Mouse (Mus musculus) midbrain, embryonic 14.5 days (tissue): ENCODE results near the gene Gm49342. TPM values are rescaled to one million over a fixed set of nuclear protein-coding genes. Genes with fewer than 3 reads are reported as not detected.
"Not testable (repeated sequence)": the region's sequence is repeated elsewhere in the genome, so short reads cannot be mapped to it uniquely, and the experiment has no call there.

Experiments
- ATAC-seq: fragments of 200-750 bp; cut with Nextera tagmentation; 2 replicates; pipeline ENCODE4 v1.8.0; 2017; ENCODE audit warnings: moderate number of reproducible peaks, moderate library complexity; ENCODE audit not compliant: low FRiP score, low TSS enrichment
- DNase-seq: peaks from one replicate; pipeline ENCODE4 v3.0.0-alpha.2; 2015
- H3K27ac ChIP-seq: fragments of 300-500 bp; sonication (generic); replicated peaks from 2 replicates; pipeline ENCODE4 v1.5.1; 2014; ENCODE audit warnings: mild to moderate bottlenecking, low read depth, low read length, moderate library complexity
- H3K27me3 ChIP-seq: fragments of 300-500 bp; sonication (generic); 2 replicates; pipeline ENCODE4 v1.6.1; 2014; ENCODE audit warnings: low read length, control low read depth, mixed read lengths; ENCODE audit not compliant: control insufficient read depth, insufficient read depth
- H3K36me3 ChIP-seq: fragments of 300-500 bp; sonication (generic); 2 replicates; pipeline ENCODE4 v1.6.1; 2014; ENCODE audit warnings: low read length, control low read depth; ENCODE audit not compliant: control insufficient read depth, insufficient read depth
- H3K4me1 ChIP-seq: fragments of 300-500 bp; sonication (generic); 2 replicates; pipeline ENCODE4 v1.6.1; 2014; ENCODE audit warnings: mild to moderate bottlenecking, antibody characterized with exemption, low read length, control low read depth; ENCODE audit not compliant: control insufficient read depth, insufficient read depth
- H3K4me2 ChIP-seq: fragments of 300-500 bp; sonication (generic); 2 replicates; pipeline ENCODE4 v1.6.1; 2014; ENCODE audit warnings: mild to moderate bottlenecking, low read length, moderate library complexity
- H3K4me3 ChIP-seq: fragments of 300-500 bp; sonication (generic); replicated peaks from 2 replicates; pipeline ENCODE4 v1.5.1; 2014; ENCODE audit warnings: low read depth, low read length
- H3K9ac ChIP-seq: fragments of 300-500 bp; sonication (generic); replicated peaks from 2 replicates; pipeline ENCODE4 v1.6.1; 2014; ENCODE audit warnings: mild to moderate bottlenecking, low read length, moderate library complexity
- H3K9me3 ChIP-seq: fragments of 300-500 bp; sonication (generic); 2 replicates; pipeline ENCODE4 v1.6.1; 2016; ENCODE audit warnings: low read length, control low read depth, mixed read lengths; ENCODE audit not compliant: control insufficient read depth
- WGBS: fragments of 180-500 bp; shearing (Covaris S2); extraction: QIAGEN DNeasy Blood & Tissue Kit; methylation state at CpG from one replicate; pipeline ENCODE4 v1.1.7; 2014; 5-methylcytosine and 5-hydroxymethylcytosine counted together
- polyA plus RNA-seq: library from polyadenylated mRNA; unstranded; fragments of >200 nt; fragmentation: Nextera tagmentation; extraction: Ambion mirVana; gene quantifications from 2 replicates; pipeline ENCODE4 v1.2.1, GENCODE M21; 2014

Gm49342 gene
- polyA plus RNA-seq, 1 experiment from 2014 or later, result 0.95 TPM

DNA sequence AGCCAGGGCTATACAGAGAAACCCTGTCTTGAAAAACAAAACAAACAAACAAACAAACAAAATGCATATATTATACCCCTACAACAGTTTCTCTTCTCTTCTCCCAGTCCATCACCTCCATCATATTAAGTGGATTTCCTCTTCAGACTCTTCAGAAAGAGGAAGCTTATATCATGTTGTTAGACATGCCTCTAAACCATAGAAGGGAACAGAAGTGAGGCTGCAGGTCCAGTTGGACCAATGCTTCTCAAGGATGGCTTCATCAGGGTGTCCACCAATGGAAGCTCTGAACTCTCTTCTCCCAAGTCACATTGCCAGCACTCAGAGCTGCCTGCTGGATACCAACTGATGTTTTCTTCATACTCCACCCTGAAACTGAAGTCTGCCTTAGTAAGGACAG, 39.0 kb upstream of the Gm49342 start:
- H3K36me3 ChIP-seq, H3K4me1 ChIP-seq, H3K9me3 ChIP-seq, DNase-seq, H3K4me3 ChIP-seq, H3K4me2 ChIP-seq, ATAC-seq, H3K9ac ChIP-seq, H3K27me3 ChIP-seq, H3K27ac ChIP-seq: not testable (repeated sequence)

DNA sequence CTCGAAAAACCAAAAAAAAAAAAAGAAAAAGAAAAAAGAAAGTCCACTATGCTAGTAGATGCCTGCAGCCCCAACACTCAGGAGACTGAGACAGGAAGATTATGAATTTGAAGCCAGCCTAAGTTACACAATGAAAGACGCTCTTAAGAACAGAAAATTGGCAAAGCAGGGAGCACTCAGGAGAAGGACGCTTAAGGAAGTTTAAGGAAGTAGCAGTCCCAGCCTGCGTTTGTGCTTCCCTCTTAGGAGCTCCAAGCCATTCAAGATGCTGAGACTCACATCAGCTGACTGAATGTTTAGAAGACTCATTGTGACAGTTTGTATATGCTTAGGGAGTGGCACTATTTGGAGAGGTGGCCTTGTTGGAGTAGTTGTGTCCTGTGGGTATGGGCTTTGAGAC, 36.2 kb upstream of the Gm49342 start:
- no peaks in the 10 kb centered on the region for H3K27me3 ChIP-seq
- H3K4me1 ChIP-seq, result no peaks in the 10 kb centered on the region; the same call in 1 of the 2 replicates
- no peak overlapping the region for H3K4me3 ChIP-seq
- no peak overlapping the region for H3K9ac ChIP-seq
- H3K9me3 ChIP-seq, result no peaks in the 10 kb centered on the region
- H3K36me3 ChIP-seq, result peaks cover 18% of the 10 kb centered on the region
- ATAC-seq (no peak), DNase-seq (no peak)
- WGBS, result 91% methylated on average over 4 of the region's 4 CpGs
- H3K4me2 ChIP-seq, result no peak overlapping the region
- no peak overlapping the region for H3K27ac ChIP-seq

DNA sequence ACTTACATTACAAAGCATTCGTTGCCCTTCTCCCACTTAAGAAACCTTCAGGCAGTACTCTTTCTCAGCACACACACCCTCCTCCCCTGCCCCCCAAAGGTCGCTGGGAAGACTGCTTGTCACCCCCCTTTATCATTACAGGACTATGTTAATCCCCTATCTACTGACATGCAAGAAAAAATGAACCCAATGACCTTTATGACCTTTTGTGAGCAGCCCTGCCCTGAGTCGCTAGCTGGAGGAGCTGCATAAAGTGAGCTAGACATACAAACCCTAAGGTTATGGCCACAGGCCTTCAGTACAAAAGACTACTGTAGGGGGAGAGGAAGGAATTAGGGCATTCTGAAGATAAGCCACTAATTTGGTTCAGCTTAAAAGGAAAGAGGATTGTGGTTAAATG, 33.0 kb upstream of the Gm49342 start:
- Histone ChIP-seq H3K4me1 (no peaks in the 10 kb centered on the region), H3K4me2 (no peak overlapping the region), H3K36me3 (peaks cover 48% of the 10 kb centered on the region), H3K27ac (no peak overlapping the region), H3K27me3 (no peaks in the 10 kb centered on the region), H3K4me3 (no peak overlapping the region), H3K9ac (no peak overlapping the region), H3K9me3 (no peaks in the 10 kb centered on the region)
- no peak for DNase-seq
- ATAC-seq, result no peak
- 69% methylated on average over 3 of the region's 3 CpGs for WGBS

DNA sequence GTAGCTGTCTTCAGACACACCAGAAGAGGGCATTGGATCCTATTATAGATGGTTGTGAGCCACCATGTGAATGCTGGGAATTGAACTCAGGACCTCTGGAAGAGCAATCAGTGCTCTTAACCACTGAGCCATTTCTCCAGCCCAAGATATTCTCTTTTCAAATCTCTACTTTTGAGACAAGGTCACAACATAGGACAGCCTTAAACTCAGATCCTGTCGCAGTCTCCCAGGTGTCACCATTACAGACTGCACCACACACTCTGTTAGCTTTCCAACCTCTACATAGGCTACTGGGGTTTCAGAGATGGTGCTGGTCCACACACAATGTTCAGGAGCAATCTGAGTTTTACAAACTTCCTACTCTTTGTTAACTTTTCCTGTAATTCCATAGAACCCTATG, 20.9 kb upstream of the Gm49342 start:
- H3K27me3 ChIP-seq, H3K9me3 ChIP-seq, H3K27ac ChIP-seq, DNase-seq, ATAC-seq, H3K9ac ChIP-seq: not testable (repeated sequence)
- WGBS, result 82% methylated on average over 1 of the region's 1 CpGs
- peaks cover 40% of the 10 kb centered on the region for H3K36me3 ChIP-seq
- H3K4me2 ChIP-seq, result peak overlapping the region; percentile 62
- H3K4me1 ChIP-seq, result peaks cover 14% of the 10 kb centered on the region
- H3K4me3 ChIP-seq, result peak overlapping the region; percentile 87

DNA sequence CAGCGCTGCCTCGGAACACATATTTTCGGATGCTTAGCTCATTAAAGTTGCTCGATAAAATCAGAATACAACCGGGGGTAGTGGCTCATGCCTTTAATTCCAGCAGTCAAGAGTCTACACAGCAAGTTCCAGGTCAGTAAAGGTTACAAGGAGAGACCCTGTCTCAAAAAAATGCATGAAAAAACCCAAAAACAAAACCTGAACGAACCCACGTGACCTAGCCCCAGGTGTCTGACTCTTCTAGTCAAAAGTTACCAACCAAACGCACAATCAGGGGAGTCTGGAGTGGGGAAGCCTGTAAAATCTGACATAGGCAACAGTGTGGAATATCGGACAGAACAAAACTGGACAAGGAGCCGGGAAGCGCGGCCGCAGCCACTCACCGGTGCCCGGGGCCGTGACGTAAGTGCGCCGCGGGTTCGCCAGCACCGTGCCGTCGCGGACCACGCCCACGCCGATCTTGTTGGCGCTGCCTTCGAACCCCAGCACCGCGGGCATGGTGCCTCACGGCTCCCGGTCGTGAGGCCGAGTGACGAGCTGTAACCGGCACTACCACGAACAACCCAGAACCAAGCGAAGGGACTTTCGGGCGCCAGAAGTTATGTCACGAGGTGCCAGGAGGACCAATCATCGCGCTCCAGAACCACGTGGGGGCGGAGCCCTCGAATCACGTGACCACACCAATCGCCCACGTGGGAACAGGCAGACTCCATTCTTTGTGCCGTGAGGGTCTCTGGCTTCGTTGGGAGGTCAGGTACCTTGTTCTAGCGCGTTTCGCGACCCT, 19.8 kb upstream of the Gm49342 start, which contains the start of the genes Osgep and Apex1:
TSS of gene Osgep (minus strand) at position 613 of the 784 bp plus-strand sequence.
TSS of gene Apex1 (plus strand) at position 688 of the 784 bp plus-strand sequence.
- DNase-seq (peak; percentile 99), ATAC-seq (peak; percentile 96)
- H3K4me3 ChIP-seq, result peak within 1 kb of the TSS; percentile 87
- peak within 1 kb of the TSS; percentile 89 for H3K9ac ChIP-seq
- no peaks in the 10 kb centered on the region for H3K27me3 ChIP-seq
- under 1% methylated on average over 57 of the region's 57 CpGs for WGBS
- H3K36me3 ChIP-seq, result peaks cover 40% of the 10 kb centered on the region
- H3K4me1 ChIP-seq, result peaks cover 16% of the 10 kb centered on the region
- H3K27ac ChIP-seq, result peak within 1 kb of the TSS; percentile 90
- peak within 1 kb of the TSS; percentile 84 for H3K4me2 ChIP-seq
- H3K9me3 ChIP-seq, result no peaks in the 10 kb centered on the region

DNA sequence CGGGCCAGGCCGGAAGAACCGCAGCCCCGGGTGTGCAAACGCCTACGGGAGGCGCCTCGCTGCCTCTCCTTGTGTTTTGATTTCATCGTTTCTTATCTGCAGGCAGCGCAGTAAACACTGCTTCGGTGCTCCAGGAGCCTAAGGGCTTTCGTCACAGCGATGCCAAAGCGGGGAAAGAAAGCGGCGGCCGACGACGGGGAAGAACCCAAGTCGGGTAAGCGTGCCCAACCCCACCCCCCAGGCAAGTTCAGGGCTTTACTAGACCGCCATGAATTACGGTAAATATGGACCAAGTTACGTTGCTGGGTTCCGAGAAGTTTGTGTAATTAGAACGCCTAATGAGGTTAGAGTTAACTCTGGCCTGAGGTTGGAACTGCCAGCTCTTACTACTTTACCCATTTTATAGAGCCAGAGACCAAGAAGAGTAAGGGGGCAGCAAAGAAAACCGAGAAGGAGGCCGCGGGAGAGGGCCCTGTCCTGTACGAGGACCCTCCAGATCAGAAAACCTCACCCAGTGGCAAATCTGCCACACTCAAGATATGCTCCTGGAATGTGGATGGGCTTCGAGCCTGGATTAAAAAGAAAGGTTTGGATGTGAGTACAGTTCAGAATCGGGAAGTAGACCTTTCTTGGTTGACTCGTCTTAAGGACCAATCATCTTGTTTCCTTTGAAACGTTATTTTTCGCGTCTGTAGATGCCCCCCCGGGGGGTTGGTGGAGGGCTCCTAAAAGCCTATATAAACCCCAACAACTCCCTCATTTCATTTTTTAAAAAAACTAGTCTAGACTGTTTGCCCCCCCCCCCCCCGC, 19.0 kb upstream of the Gm49342 start:
- H3K27ac ChIP-seq, result peak overlapping the region; percentile 90
- WGBS, result under 1% methylated on average over 38 of the region's 38 CpGs
- H3K9ac ChIP-seq, result peak overlapping the region; percentile 89
- peaks cover 38% of the 10 kb centered on the region for H3K36me3 ChIP-seq
- peaks cover 22% of the 10 kb centered on the region for H3K4me1 ChIP-seq
- H3K4me3 ChIP-seq, result peak overlapping the region; percentile 87
- H3K4me2 ChIP-seq, result peak overlapping the region; percentile 84
- peak; percentile 59 for DNase-seq
- no peak; the same call in 1 of the 2 replicates for ATAC-seq
- H3K27me3 ChIP-seq, result no peaks in the 10 kb centered on the region
- no peaks in the 10 kb centered on the region for H3K9me3 ChIP-seq

DNA sequence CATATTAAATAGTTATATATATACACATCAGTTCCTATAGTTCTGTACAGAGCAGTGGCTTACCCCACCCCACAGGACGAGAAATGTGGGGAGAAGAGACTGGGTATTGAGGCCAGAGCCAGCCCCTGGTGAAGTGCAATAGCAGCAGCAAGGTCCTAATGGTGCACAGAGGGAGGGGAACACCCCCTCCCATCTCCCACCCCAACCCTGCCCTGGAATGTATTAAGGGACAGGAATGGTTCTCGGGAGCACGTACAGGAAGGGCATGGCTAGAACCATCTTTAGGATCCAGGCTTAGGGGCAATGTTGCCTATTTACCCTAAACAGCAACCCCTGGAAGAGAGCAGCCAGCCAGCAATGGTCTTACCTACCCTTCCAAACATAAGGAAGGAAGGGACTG, 17.0 kb upstream of the Gm49342 start:
- Histone ChIP-seq H3K4me1 (peaks cover 28% of the 10 kb centered on the region), H3K36me3 (peaks cover 34% of the 10 kb centered on the region), H3K4me3 (no peak overlapping the region), H3K4me2 (no peak overlapping the region), H3K9me3 (no peaks in the 10 kb centered on the region), H3K9ac (no peak overlapping the region), H3K27ac (no peak overlapping the region), H3K27me3 (no peaks in the 10 kb centered on the region)
- DNase-seq, result no peak
- 66% methylated on average over 3 of the region's 3 CpGs for WGBS
- no peak for ATAC-seq

DNA sequence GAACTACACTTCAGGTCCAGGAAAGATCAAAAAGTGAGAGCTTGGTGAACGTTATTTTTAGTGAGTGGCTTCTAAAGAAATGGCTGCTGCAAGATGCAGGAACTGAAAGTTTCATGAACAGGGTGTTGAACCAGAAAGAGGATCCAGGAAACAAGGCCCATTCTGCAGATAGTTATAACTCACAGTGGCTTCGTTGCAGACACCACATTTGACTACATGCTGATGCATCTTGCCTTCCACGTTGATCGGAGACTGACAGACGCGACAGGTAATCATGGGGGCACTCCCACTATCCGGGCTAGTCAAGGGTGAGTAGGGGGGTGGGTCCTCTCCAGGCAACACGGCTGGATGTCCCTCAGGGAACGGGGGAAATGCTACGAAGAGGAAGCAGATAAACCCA, 14.4 kb upstream of the Gm49342 start:
- H3K4me2 ChIP-seq, result peak overlapping the region; percentile 89
- WGBS, result 20% methylated on average over 10 of the region's 10 CpGs
- peak overlapping the region; percentile 98 for H3K4me3 ChIP-seq
- peaks cover 23% of the 10 kb centered on the region for H3K4me1 ChIP-seq
- no peaks in the 10 kb centered on the region for H3K9me3 ChIP-seq
- peak overlapping the region; percentile 97 for H3K9ac ChIP-seq
- DNase-seq (no peak), ATAC-seq (no peak)
- peaks cover 34% of the 10 kb centered on the region for H3K36me3 ChIP-seq
- no peaks in the 10 kb centered on the region for H3K27me3 ChIP-seq
- H3K27ac ChIP-seq, result peak overlapping the region; percentile 87
